Mouse (Mus musculus) heart, embryonic 10.5 days (tissue): ENCODE data around the gene Gm20388. TPM values are rescaled to one million over a fixed set of nuclear protein-coding genes. Genes with fewer than 3 reads are reported as not detected.

Experiments
- DNase-seq: peaks from one replicate; pipeline ENCODE4 v3.0.0-alpha.2; 2017; ENCODE audit warnings: low spot score
- H3K27ac ChIP-seq: fragments of 300-500 bp; sonication (generic); 2 replicates; pipeline ENCODE4 v1.5.1; 2016; ENCODE audit warnings: mild to moderate bottlenecking
- H3K27me3 ChIP-seq: fragments of 300-500 bp; sonication (generic); 2 replicates; pipeline ENCODE4 v1.6.1; 2016; ENCODE audit warnings: mild to moderate bottlenecking; ENCODE audit not compliant: poor library complexity, insufficient read depth, severe bottlenecking
- H3K36me3 ChIP-seq: fragments of 300-500 bp; sonication (generic); 2 replicates; pipeline ENCODE4 v1.6.1; 2016; ENCODE audit warnings: mild to moderate bottlenecking, moderate library complexity
- H3K4me1 ChIP-seq: fragments of 300-500 bp; sonication (generic); 2 replicates; pipeline ENCODE4 v1.6.1; 2016; ENCODE audit warnings: mild to moderate bottlenecking
- H3K4me3 ChIP-seq: fragments of 300-500 bp; sonication (generic); 2 replicates; pipeline ENCODE4 v1.5.1; 2016; ENCODE audit warnings: mild to moderate bottlenecking, moderate library complexity
- H3K9me3 ChIP-seq: fragments of 300-500 bp; sonication (generic); 2 replicates; pipeline ENCODE4 v1.6.1; 2016; ENCODE audit warnings: mild to moderate bottlenecking, moderate library complexity
- WGBS: fragments of 180-500 bp; shearing (Covaris S2); methylation state at CpG from one replicate; pipeline ENCODE4 v1.1.7; 2016; 5-methylcytosine and 5-hydroxymethylcytosine counted together
- polyA plus RNA-seq: library from polyadenylated mRNA; unstranded; fragments of >200 nt; fragmentation: Nextera tagmentation; extraction: Ambion mirVana; gene quantifications from 2 replicates; pipeline ENCODE4 v1.2.1, GENCODE M21; 2016

Gene Gm20388
- polyA plus RNA-seq, 1 experiment from 2014 or later = 4.5 TPM

GRCm38 (mm10) chr8:122273826-122274225, 2363.2 kb downstream of the Gm20388 start:
- Histone ChIP-seq H3K9me3 (no peaks in the 10 kb centered on the region), H3K27ac (peak overlapping the region; percentile 59), H3K36me3 (no peaks in the 10 kb centered on the region), H3K27me3 (peaks cover 38% of the 10 kb centered on the region), H3K4me3 (no peak overlapping the region), H3K4me1 (peaks cover 52% of the 10 kb centered on the region)
- DNase-seq = no peak
- 38% methylated on average over 7 of the region's 7 CpGs for WGBS

- no peaks in the 10 kb centered on the region for H3K36me3 ChIP-seq
- no peak for DNase-seq
- peaks cover 42% of the 10 kb centered on the region for H3K4me1 ChIP-seq
- peaks cover 34% of the 10 kb centered on the region for H3K27me3 ChIP-seq
- H3K27ac ChIP-seq = peak overlapping the region; percentile 31; the same call in 1 of the 2 replicates
- WGBS = 65% methylated on average over 11 of the region's 11 CpGs
- no peaks in the 10 kb centered on the region for H3K9me3 ChIP-seq
- H3K4me3 ChIP-seq = no peak overlapping the region
Measured at GRCm38 (mm10) chr8:122274651-122275391, 2364.2 kb downstream of the Gm20388 start.

GRCm38 (mm10) chr8:122276308-122276707, 2365.7 kb downstream of the Gm20388 start:
- H3K9me3 ChIP-seq = no peaks in the 10 kb centered on the region
- no peaks in the 10 kb centered on the region for H3K36me3 ChIP-seq
- no peak overlapping the region for H3K4me3 ChIP-seq
- H3K27ac ChIP-seq = peak overlapping the region; percentile 31; the same call in 1 of the 2 replicates
- WGBS = 90% methylated on average over 5 of the region's 5 CpGs
- H3K27me3 ChIP-seq = peaks cover 19% of the 10 kb centered on the region; the same call in 1 of the 2 replicates
- H3K4me1 ChIP-seq = peaks cover 52% of the 10 kb centered on the region
- no peak for DNase-seq

- DNase-seq = no peak
- Histone ChIP-seq H3K4me3 (no peak overlapping the region), H3K27ac (0 out of 2 replicates have a peak overlapping the region, but pooled peaks have one; percentile 7), H3K27me3 (peaks cover 11% of the 10 kb centered on the region; the same call in 1 of the 2 replicates), H3K36me3 (no peaks in the 10 kb centered on the region), H3K9me3 (no peaks in the 10 kb centered on the region), H3K4me1 (peaks cover 47% of the 10 kb centered on the region)
- whole genome bisulfite sequencing = 76% methylated on average over 18 of the region's 18 CpGs
Measured at GRCm38 (mm10) chr8:122277204-122277995, 2366.8 kb downstream of the Gm20388 start.

- 78% methylated on average over 4 of the region's 4 CpGs for WGBS
- Histone ChIP-seq H3K27ac (peak overlapping the region; percentile 95), H3K27me3 (peaks cover 14% of the 10 kb centered on the region; the same call in 1 of the 2 replicates), H3K4me1 (peaks cover 47% of the 10 kb centered on the region), H3K4me3 (peak overlapping the region; percentile 95; the same call in 1 of the 2 replicates), H3K9me3 (no peaks in the 10 kb centered on the region), H3K36me3 (no peaks in the 10 kb centered on the region)
- DNase-seq = no peak
Measured at GRCm38 (mm10) chr8:122280156-122280555, 2369.5 kb downstream of the Gm20388 start.

GRCm38 (mm10) chr8:122280588-122281316, 2370.1 kb downstream of the Gm20388 start:
- H3K27me3 ChIP-seq = peaks cover 17% of the 10 kb centered on the region; the same call in 1 of the 2 replicates
- no peaks in the 10 kb centered on the region for H3K9me3 ChIP-seq
- H3K4me3 ChIP-seq = peak overlapping the region; percentile 95
- DNase-seq = no peak
- WGBS = 11% methylated on average over 20 of the region's 20 CpGs
- no peaks in the 10 kb centered on the region for H3K36me3 ChIP-seq
- H3K27ac ChIP-seq = peak overlapping the region; percentile 95
- peaks cover 49% of the 10 kb centered on the region for H3K4me1 ChIP-seq

GRCm38 (mm10) chr8:122281317-122282034, 2370.8 kb downstream of the Gm20388 start:
- DNase-seq = peak; percentile 100
- H3K4me1 ChIP-seq = peaks cover 52% of the 10 kb centered on the region
- peaks cover 12% of the 10 kb centered on the region; the same call in 1 of the 2 replicates for H3K27me3 ChIP-seq
- peak overlapping the region; percentile 95 for H3K27ac ChIP-seq
- H3K4me3 ChIP-seq = peak overlapping the region; percentile 95
- H3K9me3 ChIP-seq = no peaks in the 10 kb centered on the region
- H3K36me3 ChIP-seq = no peaks in the 10 kb centered on the region
- under 1% methylated on average over 47 of the region's 47 CpGs for WGBS

GRCm38 (mm10) chr8:122282035-122282358, 2371.4 kb downstream of the Gm20388 start, which contains the start of gene Zfpm1:
Gene Zfpm1, plus strand, starts transcription at chr8:122282141.
- DNase-seq = no peak
- Histone ChIP-seq H3K27ac (peak within 1 kb of the TSS; percentile 95), H3K9me3 (no peaks in the 10 kb centered on the region), H3K4me3 (peak within 1 kb of the TSS; percentile 95), H3K4me1 (peaks cover 58% of the 10 kb centered on the region), H3K36me3 (0 out of 2 replicates have a peak, but pooled peaks cover 5% of the 10 kb centered on the region), H3K27me3 (0 out of 2 replicates have a peak, but pooled peaks cover 11% of the 10 kb centered on the region)
- WGBS = 12% methylated on average over 59 of the region's 60 CpGs

GRCm38 (mm10) chr8:122282501-122283355, 2372.1 kb downstream of the Gm20388 start:
- Histone ChIP-seq H3K36me3 (0 out of 2 replicates have a peak, but pooled peaks cover 9% of the 10 kb centered on the region), H3K4me3 (peak overlapping the region; percentile 95), H3K4me1 (peaks cover 65% of the 10 kb centered on the region), H3K27ac (peak overlapping the region; percentile 95), H3K27me3 (0 out of 2 replicates have a peak, but pooled peaks cover 11% of the 10 kb centered on the region), H3K9me3 (no peaks in the 10 kb centered on the region)
- under 1% methylated on average over 70 of the region's 70 CpGs for WGBS
- DNase-seq = no peak

- peak; percentile 89 for DNase-seq
- under 1% methylated on average over 37 of the region's 37 CpGs for WGBS
- no peaks in the 10 kb centered on the region for H3K9me3 ChIP-seq
- peaks cover 73% of the 10 kb centered on the region for H3K4me1 ChIP-seq
- H3K4me3 ChIP-seq = peak overlapping the region; percentile 95
- 0 out of 2 replicates have a peak, but pooled peaks cover 11% of the 10 kb centered on the region for H3K27me3 ChIP-seq
- peak overlapping the region; percentile 95 for H3K27ac ChIP-seq
- 0 out of 2 replicates have a peak, but pooled peaks cover 9% of the 10 kb centered on the region for H3K36me3 ChIP-seq
Measured at GRCm38 (mm10) chr8:122283356-122284202, 2372.9 kb downstream of the Gm20388 start.
